Mouse (Mus musculus) CH12F3 (cell line): ENCODE measurements around the gene Tenm3.

Experiments used
- in situ Hi-C: fragments of 300-500 bp; cut with MboI; formaldehyde crosslinking; loops from 2 replicates; pipeline ENCODE4 v1.14.3; 2020; ENCODE audit warnings: low sequenced_read_pairs

Tenm3 gene

GRCm38 (mm10) chr8:48601621-48602020 is 242.1 kb downstream of the Tenm3 start:
- in situ Hi-C loops: no loop called here

GRCm38 (mm10) chr8:48599028-48599427 is 244.7 kb downstream of the Tenm3 start:
- in situ Hi-C loops: no loop called here

GRCm38 (mm10) chr8:48596332-48596731 is 247.4 kb downstream of the Tenm3 start:
- in situ Hi-C loops: no loop called here

- in situ Hi-C loops: no loop called here
These were observed 251.9 kb downstream of the Tenm3 start for GRCm38 (mm10) chr8:48591818-48592217.

GRCm38 (mm10) chr8:48579732-48580131 is 264.0 kb downstream of the Tenm3 start:
- in situ Hi-C loops: no loop called here

- in situ Hi-C loops: no loop called here
These were observed 264.6 kb downstream of the Tenm3 start for GRCm38 (mm10) chr8:48579144-48579543.

GRCm38 (mm10) chr8:48572941-48573340 is 270.8 kb downstream of the Tenm3 start:
- in situ Hi-C loops: no loop called here

GRCm38 (mm10) chr8:48572345-48572744 is 271.4 kb downstream of the Tenm3 start:
- in situ Hi-C loops: no loop called here

- in situ Hi-C loops: no loop called here
These were observed 275.1 kb downstream of the Tenm3 start for GRCm38 (mm10) chr8:48568608-48569007.

- in situ Hi-C loops: no loop called here
These were observed 275.7 kb downstream of the Tenm3 start for GRCm38 (mm10) chr8:48567929-48568607.

- in situ Hi-C loops: no loop called here
These were observed 283.5 kb downstream of the Tenm3 start for GRCm38 (mm10) chr8:48560227-48560626.

GRCm38 (mm10) chr8:48555546-48556141 is 288.1 kb downstream of the Tenm3 start:
- in situ Hi-C loops: no loop called here

- in situ Hi-C loops: no loop called here
These were observed 288.8 kb downstream of the Tenm3 start for GRCm38 (mm10) chr8:48554762-48555545.

GRCm38 (mm10) chr8:48553791-48554288 is 289.9 kb downstream of the Tenm3 start:
- in situ Hi-C loops: no loop called here

GRCm38 (mm10) chr8:48552306-48552705 is 291.4 kb downstream of the Tenm3 start:
- in situ Hi-C loops: no loop called here

GRCm38 (mm10) chr8:48551370-48551769 is 292.4 kb downstream of the Tenm3 start:
- in situ Hi-C loops: no loop called here

- in situ Hi-C loops: no loop called here
These were observed 294.8 kb downstream of the Tenm3 start for GRCm38 (mm10) chr8:48548908-48549307.

- in situ Hi-C loops: no loop called here
These were observed 298.1 kb downstream of the Tenm3 start for GRCm38 (mm10) chr8:48545631-48546030.

GRCm38 (mm10) chr8:48544840-48545239 is 298.9 kb downstream of the Tenm3 start:
- in situ Hi-C loops: no loop called here

GRCm38 (mm10) chr8:48542141-48542540 is 301.6 kb downstream of the Tenm3 start:
- in situ Hi-C loops: no loop called here

- in situ Hi-C loops: no loop called here
These were observed 302.9 kb downstream of the Tenm3 start for GRCm38 (mm10) chr8:48540894-48541293.

GRCm38 (mm10) chr8:48535833-48536232 is 307.9 kb downstream of the Tenm3 start:
- in situ Hi-C loops: no loop called here
